Mouse (Mus musculus): ENCODE results near the gene Ncoa3. TPM values are rescaled to one million over a fixed set of nuclear protein-coding genes. Genes with fewer than 3 reads are reported as not detected.

Gene Ncoa3
- polyA plus RNA-seq, 1 experiment from 2014 or later = 23.2 TPM

DNA sequence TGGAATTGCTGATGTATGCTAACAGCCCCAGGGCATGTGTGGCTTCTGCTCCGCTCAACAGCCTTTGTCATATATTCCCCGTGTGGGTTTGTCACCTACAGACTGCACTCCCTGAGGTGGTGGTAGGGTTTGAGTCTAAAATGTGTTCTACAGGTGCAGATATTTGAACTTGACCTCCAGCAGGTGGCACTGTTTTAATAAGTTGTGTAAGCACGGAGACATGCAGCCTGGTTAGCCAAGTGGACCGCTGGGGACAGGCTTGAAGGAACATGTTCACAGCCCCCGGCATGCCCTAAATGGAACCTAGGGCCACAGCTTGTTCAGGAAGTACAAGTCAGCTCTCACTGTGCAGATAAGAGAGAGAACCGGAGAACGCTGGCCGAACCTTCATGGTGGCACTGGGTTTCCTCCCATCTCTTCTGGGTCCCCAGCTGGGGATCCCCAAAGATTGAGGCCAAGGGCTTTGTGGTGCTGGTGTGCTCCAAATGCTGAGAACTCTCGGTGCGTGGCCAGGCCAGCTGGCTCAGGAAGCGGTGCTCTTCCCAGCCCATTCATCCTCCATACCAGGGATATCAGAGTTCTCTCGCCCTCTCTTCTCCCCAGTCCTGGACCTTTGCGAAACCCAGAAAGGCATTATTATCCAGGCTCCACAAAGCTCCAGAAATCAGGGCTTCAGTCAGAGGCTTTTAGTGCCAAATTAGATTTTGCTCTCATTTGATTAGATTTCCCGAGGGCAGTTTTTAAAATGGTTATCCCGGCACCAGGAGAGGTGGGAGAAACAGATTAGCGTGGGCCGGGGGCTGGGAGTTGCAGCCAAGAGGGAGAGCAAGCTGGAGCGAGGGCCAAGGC lies 105.2 kb downstream of the Ncoa3 start:
- Histone ChIP-seq H3K4me1 (ENCODE audit: control insufficient read depth, insufficient read depth, low read length) (no peaks in the 10 kb centered on the region), H3K4me2 (replicated peaks; ENCODE audit: low read depth, low read length) (no peak overlapping the region), H3K27ac (ENCODE audit: low read depth, low read length) (peak overlapping the region; percentile 6; the same call in 1 of the 2 replicates), H3K27me3 (ENCODE audit: control insufficient read depth, insufficient read depth, low read length) (no peaks in the 10 kb centered on the region), H3K9me3 (ENCODE audit: control insufficient read depth, low read length) (no peaks in the 10 kb centered on the region), H3K4me3 (ENCODE audit: low read length) (no peak overlapping the region), H3K9ac (ENCODE audit: low read depth, low read length) (no peak overlapping the region), H3K36me3 (ENCODE audit: control insufficient read depth, insufficient read depth, low read length) (peaks cover 11% of the 10 kb centered on the region; the same call in 1 of the 2 replicates)
- WGBS = 85% methylated on average over 18 of the region's 18 CpGs
- peak; percentile 32; the same call in 1 of the 2 replicates for ATAC-seq (ENCODE audit: low FRiP score, low TSS enrichment)

DNA sequence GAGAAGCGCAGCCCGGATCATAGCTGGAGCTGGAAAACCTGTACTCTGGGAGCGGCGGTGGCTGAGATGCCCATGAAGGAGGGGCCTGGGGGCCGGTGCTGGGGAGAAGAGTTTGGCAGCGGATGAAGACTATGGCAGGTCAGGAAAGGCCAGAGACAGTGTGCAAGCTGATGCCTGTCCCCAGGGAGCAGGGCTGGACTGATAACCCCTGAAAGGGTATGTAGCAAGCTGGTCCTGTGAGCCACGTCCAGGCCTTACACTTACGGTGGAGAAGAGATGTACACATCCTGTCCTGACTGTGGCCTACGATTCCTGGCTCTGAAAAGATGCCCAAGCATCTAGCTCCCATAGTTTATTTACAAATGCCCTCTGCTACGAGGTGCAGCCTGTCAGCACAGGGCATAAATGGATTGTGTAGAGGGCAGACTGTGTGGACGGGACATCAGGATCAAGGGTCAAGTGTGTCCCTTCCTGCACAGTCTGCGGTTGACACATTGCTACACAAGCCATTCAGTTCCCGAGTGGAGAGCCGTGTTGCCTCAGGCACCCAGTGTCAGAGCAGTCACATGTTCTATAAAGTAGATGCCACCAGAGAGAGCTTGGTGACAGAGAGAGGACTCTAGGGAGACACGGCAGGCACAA lies 106.0 kb downstream of the Ncoa3 start:
- no peak for ATAC-seq (ENCODE audit: low FRiP score, low TSS enrichment)
- Histone ChIP-seq H3K27ac (ENCODE audit: low read depth, low read length) (no peak overlapping the region; the same call in 1 of the 2 replicates), H3K4me1 (ENCODE audit: control insufficient read depth, insufficient read depth, low read length) (0 out of 2 replicates have a peak, but pooled peaks cover 4% of the 10 kb centered on the region), H3K4me3 (ENCODE audit: low read length) (no peak overlapping the region), H3K9me3 (ENCODE audit: control insufficient read depth, low read length) (no peaks in the 10 kb centered on the region), H3K27me3 (ENCODE audit: control insufficient read depth, insufficient read depth, low read length) (no peaks in the 10 kb centered on the region), H3K36me3 (ENCODE audit: control insufficient read depth, insufficient read depth, low read length) (peaks cover 4% of the 10 kb centered on the region; the same call in 1 of the 2 replicates), H3K4me2 (replicated peaks; ENCODE audit: low read depth, low read length) (no peak overlapping the region), H3K9ac (ENCODE audit: low read depth, low read length) (no peak overlapping the region)
- WGBS = 76% methylated on average over 15 of the region's 15 CpGs

DNA sequence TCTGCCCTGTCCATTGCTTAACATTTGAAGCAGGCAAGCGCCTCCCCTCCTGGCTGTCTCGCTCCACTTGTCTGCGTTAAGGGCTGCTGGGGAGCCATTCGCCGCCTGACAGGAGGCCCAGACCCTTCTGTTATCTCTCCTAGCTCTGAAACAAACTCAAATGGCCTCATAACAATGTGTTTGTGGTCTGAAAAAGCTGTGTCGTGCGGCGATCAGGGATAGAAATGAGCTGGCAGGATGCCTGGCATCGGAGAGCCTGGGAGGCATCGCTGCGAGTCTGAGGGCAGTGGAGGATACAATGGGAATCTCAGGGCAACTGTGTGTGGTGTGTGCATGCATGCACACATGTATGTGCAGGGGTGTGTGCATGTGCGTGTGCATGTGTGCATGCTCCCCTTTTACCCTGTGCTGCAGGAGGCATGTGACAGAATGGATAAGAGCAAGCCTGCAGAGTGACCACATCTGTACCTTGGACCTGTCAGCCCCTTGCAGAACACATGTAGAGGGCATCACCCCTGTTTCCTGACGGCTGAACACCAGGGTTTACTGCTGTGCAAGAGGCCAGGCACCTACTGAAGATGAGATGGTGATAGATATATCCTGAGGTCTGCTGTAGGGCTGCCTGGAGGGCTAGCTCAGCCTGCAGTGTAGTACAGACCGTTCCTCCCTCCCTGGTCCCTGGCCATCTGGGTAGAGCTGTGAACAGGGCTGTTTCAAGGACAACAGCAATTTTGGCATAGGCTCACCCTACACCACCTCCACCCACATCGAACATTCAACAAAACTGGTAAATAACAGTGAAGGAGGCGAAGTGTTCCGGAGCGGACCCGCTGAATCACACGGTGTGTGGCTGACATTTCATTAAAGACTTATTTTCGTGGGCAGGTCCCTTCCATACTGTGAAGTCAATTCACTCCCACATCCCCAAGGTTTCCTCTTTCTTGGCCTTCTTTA lies 108.2 kb downstream of the Ncoa3 start:
- H3K27me3 ChIP-seq (ENCODE audit: control insufficient read depth, insufficient read depth, low read length) = no peaks in the 10 kb centered on the region
- ATAC-seq (ENCODE audit: low FRiP score, low TSS enrichment) = no peak
- H3K9ac ChIP-seq (ENCODE audit: low read depth, low read length) = no peak overlapping the region
- no peak overlapping the region for H3K4me2 ChIP-seq (replicated peaks; ENCODE audit: low read depth, low read length)
- 0 out of 2 replicates have a peak, but pooled peaks cover 4% of the 10 kb centered on the region for H3K4me1 ChIP-seq (ENCODE audit: control insufficient read depth, insufficient read depth, low read length)
- H3K4me3 ChIP-seq (ENCODE audit: low read length) = no peak overlapping the region
- H3K27ac ChIP-seq (ENCODE audit: low read depth, low read length) = no peak overlapping the region
- 77% methylated on average over 21 of the region's 21 CpGs for WGBS
- H3K9me3 ChIP-seq (ENCODE audit: control insufficient read depth, low read length) = no peaks in the 10 kb centered on the region
- H3K36me3 ChIP-seq (ENCODE audit: control insufficient read depth, insufficient read depth, low read length) = no peaks in the 10 kb centered on the region; the same call in 1 of the 2 replicates

DNA sequence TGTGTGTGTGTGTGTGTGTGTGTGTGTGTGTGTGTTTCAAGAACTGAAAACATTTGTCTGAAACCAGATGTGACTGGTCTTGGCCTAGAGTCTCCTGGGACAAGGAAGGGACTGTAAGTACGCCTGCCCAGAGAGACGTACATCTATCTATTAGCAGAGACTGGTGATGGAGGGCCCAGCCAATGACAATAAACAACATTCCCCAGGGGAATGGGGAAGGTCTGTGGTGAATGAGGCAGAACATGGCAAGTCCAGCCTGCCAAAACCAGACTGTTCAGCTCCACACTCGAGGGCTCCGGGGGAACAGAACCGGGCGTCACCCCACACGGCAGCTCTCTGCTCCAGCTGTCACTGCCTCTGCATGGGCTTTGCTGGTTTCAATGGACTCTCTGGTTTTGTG lies 110.5 kb downstream of the Ncoa3 start:
- H3K4me2 ChIP-seq (replicated peaks; ENCODE audit: low read depth, low read length) = no peak overlapping the region
- H3K9me3 ChIP-seq (ENCODE audit: control insufficient read depth, low read length) = no peaks in the 10 kb centered on the region
- H3K4me1 ChIP-seq (ENCODE audit: control insufficient read depth, insufficient read depth, low read length) = 0 out of 2 replicates have a peak, but pooled peaks cover 4% of the 10 kb centered on the region
- ATAC-seq (ENCODE audit: low FRiP score, low TSS enrichment) = no peak
- no peak overlapping the region for H3K4me3 ChIP-seq (ENCODE audit: low read length)
- no peaks in the 10 kb centered on the region for H3K27me3 ChIP-seq (ENCODE audit: control insufficient read depth, insufficient read depth, low read length)
- H3K36me3 ChIP-seq (ENCODE audit: control insufficient read depth, insufficient read depth, low read length) = no peaks in the 10 kb centered on the region
- no peak overlapping the region for H3K9ac ChIP-seq (ENCODE audit: low read depth, low read length)
- WGBS = 58% methylated on average over 7 of the region's 7 CpGs
- H3K27ac ChIP-seq (ENCODE audit: low read depth, low read length) = no peak overlapping the region

DNA sequence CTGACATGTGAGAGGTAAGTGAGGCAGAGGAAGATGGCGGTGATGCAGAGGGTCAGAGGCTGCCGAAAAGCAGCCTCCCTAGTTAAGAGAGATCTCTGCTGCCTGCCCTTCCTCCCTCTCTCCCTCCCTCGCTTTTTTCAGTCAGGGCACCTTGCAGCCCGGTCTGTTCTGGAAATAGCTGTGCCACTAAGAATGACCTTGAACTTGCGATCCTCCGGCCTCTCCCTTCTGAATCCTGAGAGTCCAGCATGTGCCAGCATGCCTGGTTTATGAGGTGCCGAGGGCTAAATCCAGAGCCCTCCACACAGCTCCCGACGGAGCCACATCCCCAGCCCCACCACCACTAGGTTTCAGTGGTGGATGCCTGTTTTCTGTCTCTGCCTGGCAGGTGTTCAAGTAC lies 113.5 kb downstream of the Ncoa3 start:
- Histone ChIP-seq H3K36me3 (ENCODE audit: control insufficient read depth, insufficient read depth, low read length) (no peaks in the 10 kb centered on the region), H3K27me3 (ENCODE audit: control insufficient read depth, insufficient read depth, low read length) (no peaks in the 10 kb centered on the region), H3K4me1 (ENCODE audit: control insufficient read depth, insufficient read depth, low read length) (peaks cover 9% of the 10 kb centered on the region), H3K9ac (ENCODE audit: low read depth, low read length) (no peak overlapping the region), H3K4me3 (ENCODE audit: low read length) (no peak overlapping the region), H3K27ac (ENCODE audit: low read depth, low read length) (no peak overlapping the region), H3K4me2 (replicated peaks; ENCODE audit: low read depth, low read length) (no peak overlapping the region), H3K9me3 (ENCODE audit: control insufficient read depth, low read length) (no peaks in the 10 kb centered on the region)
- no peak for ATAC-seq (ENCODE audit: low FRiP score, low TSS enrichment)
- 70% methylated on average over 9 of the region's 9 CpGs for WGBS

DNA sequence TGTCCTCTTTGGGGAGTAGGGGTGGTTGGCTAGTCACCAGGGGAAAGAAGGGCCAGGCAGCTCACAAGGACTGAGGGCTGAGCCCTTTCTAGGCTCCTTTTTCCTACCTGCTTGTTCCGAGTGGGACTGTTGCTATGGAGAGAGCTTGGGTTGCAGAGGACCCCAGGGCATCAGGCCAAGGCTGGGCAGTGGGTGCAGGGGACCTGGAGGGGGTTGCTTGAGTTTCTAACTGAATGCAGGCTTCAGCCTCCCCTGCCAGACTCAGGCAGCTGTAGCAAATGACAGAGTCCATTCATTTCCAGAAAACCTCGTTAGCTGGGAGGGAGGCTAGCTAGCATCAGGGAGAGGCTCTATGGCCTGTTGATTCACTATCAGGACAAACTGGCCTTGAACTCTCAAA lies 114.2 kb downstream of the Ncoa3 start:
- H3K36me3 ChIP-seq (ENCODE audit: control insufficient read depth, insufficient read depth, low read length) = no peaks in the 10 kb centered on the region
- H3K9ac ChIP-seq (ENCODE audit: low read depth, low read length) = no peak overlapping the region
- no peak for ATAC-seq (ENCODE audit: low FRiP score, low TSS enrichment)
- peaks cover 16% of the 10 kb centered on the region for H3K4me1 ChIP-seq (ENCODE audit: control insufficient read depth, insufficient read depth, low read length)
- no peak overlapping the region for H3K4me2 ChIP-seq (replicated peaks; ENCODE audit: low read depth, low read length)
- H3K4me3 ChIP-seq (ENCODE audit: low read length) = no peak overlapping the region
- WGBS = 70% methylated on average over 2 of the region's 2 CpGs
- H3K27me3 ChIP-seq (ENCODE audit: control insufficient read depth, insufficient read depth, low read length) = no peaks in the 10 kb centered on the region
- no peak overlapping the region for H3K27ac ChIP-seq (ENCODE audit: low read depth, low read length)
- no peaks in the 10 kb centered on the region for H3K9me3 ChIP-seq (ENCODE audit: control insufficient read depth, low read length)

DNA sequence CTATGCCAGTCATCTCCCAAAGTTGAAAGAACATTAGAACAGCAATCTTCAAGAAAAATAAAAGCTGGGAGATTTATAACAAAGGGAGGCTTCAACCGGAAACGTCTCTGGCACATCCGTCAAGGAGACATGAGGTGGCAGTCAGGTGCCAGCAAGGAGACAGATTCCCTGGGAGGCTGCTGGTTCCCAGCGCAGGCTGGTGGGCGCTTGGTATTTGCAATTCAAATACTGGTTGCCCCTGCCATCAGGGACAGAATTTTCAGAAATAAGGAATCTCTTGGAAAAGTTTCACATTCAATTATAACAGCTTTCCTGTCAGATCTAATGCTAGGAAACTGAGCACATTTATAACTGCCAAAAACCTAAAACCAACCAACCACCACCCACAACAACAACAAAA lies 115.5 kb downstream of the Ncoa3 start:
- H3K36me3 ChIP-seq (ENCODE audit: control insufficient read depth, insufficient read depth, low read length) = no peaks in the 10 kb centered on the region; the same call in 1 of the 2 replicates
- H3K9me3 ChIP-seq (ENCODE audit: control insufficient read depth, low read length) = no peaks in the 10 kb centered on the region
- no peak overlapping the region for H3K27ac ChIP-seq (ENCODE audit: low read depth, low read length)
- peaks cover 21% of the 10 kb centered on the region for H3K4me1 ChIP-seq (ENCODE audit: control insufficient read depth, insufficient read depth, low read length)
- ATAC-seq (ENCODE audit: low FRiP score, low TSS enrichment) = no peak
- no peak overlapping the region for H3K4me3 ChIP-seq (ENCODE audit: low read length)
- H3K4me2 ChIP-seq (replicated peaks; ENCODE audit: low read depth, low read length) = no peak overlapping the region
- WGBS = 74% methylated on average over 5 of the region's 5 CpGs
- H3K27me3 ChIP-seq (ENCODE audit: control insufficient read depth, insufficient read depth, low read length) = no peaks in the 10 kb centered on the region
- H3K9ac ChIP-seq (ENCODE audit: low read depth, low read length) = no peak overlapping the region

DNA sequence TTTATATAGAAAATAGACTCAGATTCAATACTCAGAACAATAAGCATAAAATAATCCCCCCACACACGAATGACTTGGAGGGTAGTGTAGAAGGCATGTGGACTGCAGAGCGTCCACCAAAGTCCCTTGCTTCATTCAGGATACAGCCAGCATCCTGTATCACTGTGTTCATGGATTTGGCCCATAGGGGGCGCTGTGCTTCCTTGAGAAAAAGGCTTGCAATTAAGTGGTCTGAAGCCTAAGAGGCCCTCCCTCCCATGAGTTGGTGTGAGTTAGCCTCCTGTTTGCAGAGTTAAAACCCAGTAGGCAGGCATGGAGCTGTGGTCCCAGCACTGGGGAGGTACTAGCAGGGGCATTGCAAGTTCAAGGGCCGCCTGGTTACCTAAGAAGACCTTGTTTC lies 115.9 kb downstream of the Ncoa3 start:
- H3K4me1 ChIP-seq (ENCODE audit: control insufficient read depth, insufficient read depth, low read length) = peaks cover 19% of the 10 kb centered on the region
- 0 out of 2 replicates have a peak, but pooled peaks have one; percentile 28 for ATAC-seq (ENCODE audit: low FRiP score, low TSS enrichment)
- H3K36me3 ChIP-seq (ENCODE audit: control insufficient read depth, insufficient read depth, low read length) = no peaks in the 10 kb centered on the region; the same call in 1 of the 2 replicates
- H3K27ac ChIP-seq (ENCODE audit: low read depth, low read length) = no peak overlapping the region; the same call in 1 of the 2 replicates
- no peak overlapping the region for H3K4me2 ChIP-seq (replicated peaks; ENCODE audit: low read depth, low read length)
- no peak overlapping the region for H3K4me3 ChIP-seq (ENCODE audit: low read length)
- H3K9ac ChIP-seq (ENCODE audit: low read depth, low read length) = no peak overlapping the region
- no peaks in the 10 kb centered on the region for H3K27me3 ChIP-seq (ENCODE audit: control insufficient read depth, insufficient read depth, low read length)
- H3K9me3 ChIP-seq (ENCODE audit: control insufficient read depth, low read length) = no peaks in the 10 kb centered on the region
- 25% methylated on average over 4 of the region's 4 CpGs for WGBS

Data from kidney, embryonic 14.5 days (tissue).